ENCODE assay signal across 15 mouse cellular contexts in the genomic region with DNA sequence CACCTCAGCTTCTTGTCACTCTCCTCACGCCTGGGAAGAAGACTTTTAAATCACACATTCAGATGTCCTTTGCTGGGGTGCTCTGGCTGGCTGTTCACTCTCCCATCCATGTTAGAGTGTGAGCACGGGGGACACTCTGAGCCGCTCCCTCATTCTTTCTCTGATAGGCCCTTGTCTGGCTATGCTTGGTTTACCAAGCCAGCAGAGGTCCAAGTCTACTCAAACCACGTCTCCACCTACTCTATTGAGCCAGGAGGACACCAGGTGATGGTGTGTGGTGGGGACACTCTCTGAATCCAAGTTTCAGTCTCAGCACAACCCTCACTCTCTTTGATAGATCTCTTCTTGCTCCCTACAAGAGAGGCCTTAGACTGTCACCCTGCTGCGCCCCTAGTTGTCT. TPM values are rescaled to one million over a fixed set of nuclear protein-coding genes. Genes with fewer than 3 reads are reported as not detected.
"Had no signal": no experiment of that assay in that cellular context is flagged by ENCODE, and none has a peak within 500 bp of the region (broad histone marks: within the 10 kb centered on the region; RNA-seq: fewer than 3 reads in every experiment).

No protein-coding gene starts in this region.

- H3K27ac ChIP-seq: liver, embryonic 13.5 days; midbrain, embryonic 13.5 days; neural tube, embryonic 15.5 days had no signal

- H3K9me3 ChIP-seq: liver, embryonic 13.5 days; midbrain, embryonic 13.5 days; neural tube, embryonic 15.5 days had no signal

- H3K4me2 ChIP-seq: liver, embryonic 13.5 days; midbrain, embryonic 13.5 days; neural tube, embryonic 15.5 days had no signal

- H3K4me1 ChIP-seq: liver, embryonic 13.5 days; neural tube, embryonic 15.5 days had no signal

- H3K4me3 ChIP-seq: liver, embryonic 13.5 days; midbrain, embryonic 13.5 days; myocyte; neural tube, embryonic 15.5 days had no signal

- H3K36me3 ChIP-seq: liver, embryonic 13.5 days; midbrain, embryonic 13.5 days; neural tube, embryonic 15.5 days had no signal

- H3K9ac ChIP-seq: liver, embryonic 13.5 days; liver, postnatal 0 days; midbrain, embryonic 13.5 days; neural tube, embryonic 15.5 days had no signal

- DNase-seq: kidney, adult 8-10 months; liver; liver, embryonic 13.5 days; liver, postnatal 0 days; lung, postnatal 36 days; thymus, postnatal 36 days had no signal

- ATAC-seq: liver, postnatal 0 days had no signal

RNA-seq across cellular contexts. Expression of gene Emx1, which starts 20.1 kb away (rescaled TPM):
- total RNA-seq: megakaryocyte progenitor cell, adult 5-6 weeks had no signal
- polyA plus RNA-seq: liver, embryonic 13.5 days; liver, postnatal 0 days; lung, embryonic 16.5 days; myocyte; neural tube, embryonic 11.5 days; neural tube, embryonic 15.5 days; small intestine, adult 2 months; stomach, embryonic 16.5 days; thymus, postnatal 0 days had no signal
